Mouse (Mus musculus) sigmoid colon, adult 10 weeks (tissue): ENCODE data around the gene Tmem220. TPM values are rescaled to one million over a fixed set of nuclear protein-coding genes. Genes with fewer than 3 reads are reported as not detected.

Source experiments
- polyA plus RNA-seq: library from polyadenylated mRNA; stranded (reverse); fragments of 350-450 nt; fragmentation: Illumina TruSeq; extraction: RNeasy Lipid Tissue Mini Kit (QIAGEN cat#74804); gene quantifications from one replicate; pipeline ENCODE4 v1.2.3, GENCODE M21; 2014; ENCODE audit warnings: low read depth, low replicate concordance

The Tmem220 gene
- polyA plus RNA-seq, result 26.7 TPM

DNA sequence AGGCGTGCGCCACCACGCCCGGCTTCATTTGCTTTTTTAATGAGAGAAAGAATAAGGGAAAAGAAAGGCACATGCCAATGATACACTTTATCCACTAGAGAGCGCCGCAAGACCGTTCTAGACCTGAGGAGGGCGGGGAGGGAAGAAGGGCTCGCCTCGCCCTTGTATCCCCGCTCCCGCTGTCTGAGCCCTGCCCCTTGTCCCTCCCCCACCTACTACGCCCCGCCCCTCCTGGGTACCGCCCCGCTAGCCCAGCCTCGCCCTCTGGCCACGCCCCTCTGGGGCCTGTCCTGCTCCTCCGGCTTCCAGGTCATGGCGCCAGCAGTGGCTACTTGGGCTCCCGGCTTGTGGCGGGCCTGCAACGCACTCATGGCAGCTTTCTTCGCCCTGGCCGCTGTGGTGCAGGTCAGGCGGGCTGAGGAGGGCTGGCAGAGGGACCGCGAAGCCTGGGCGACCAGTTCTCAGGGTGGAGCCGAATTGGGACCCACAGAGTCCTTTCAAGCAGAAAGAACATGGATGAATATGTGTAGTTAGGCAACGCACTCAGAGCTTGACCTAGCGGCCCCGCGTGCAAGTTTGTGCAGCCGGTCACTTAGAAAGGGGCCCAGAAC is at the start of gene Tmem220:
Gene Tmem220, plus strand, starts transcription at position 288 of the 611 bp plus-strand sequence.

DNA sequence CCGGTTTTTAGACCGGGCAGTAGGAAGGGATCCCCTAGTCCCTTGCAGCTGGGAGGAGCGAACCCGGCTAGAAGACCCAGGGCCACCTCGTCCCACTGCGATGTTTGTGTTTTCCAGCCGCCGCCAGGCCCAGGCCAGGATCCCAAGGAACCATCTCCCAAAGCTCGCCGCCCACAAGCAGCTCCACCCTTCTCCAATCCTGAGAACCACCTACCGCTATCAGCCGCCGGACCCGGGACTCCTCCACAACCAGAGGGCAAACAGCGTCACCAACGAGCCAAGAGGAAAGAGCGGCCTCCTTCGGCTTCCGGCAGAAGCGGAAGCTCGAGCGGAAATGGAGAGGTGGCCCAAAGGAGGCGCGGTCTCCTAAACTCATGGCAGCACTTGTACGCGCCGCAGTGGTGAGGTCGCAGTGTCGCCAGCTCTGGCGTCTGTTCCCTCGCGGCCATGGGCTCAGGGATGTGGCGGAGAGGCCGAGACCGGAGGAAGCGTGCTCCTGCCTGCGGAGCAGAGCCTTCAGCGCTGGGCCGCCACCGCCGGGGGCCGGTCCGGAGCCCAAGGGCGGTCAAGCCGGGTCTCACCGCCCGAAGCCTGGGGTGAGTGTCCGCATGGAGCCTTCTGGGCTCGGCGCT is 27.5 kb downstream of the Tmem220 start, which contains the start of the genes Adprm and Sco1:
Gene Adprm, minus strand, starts transcription at position 274 of the 632 bp plus-strand sequence.
Gene Sco1, plus strand, starts transcription at position 350 of the 632 bp plus-strand sequence.

DNA sequence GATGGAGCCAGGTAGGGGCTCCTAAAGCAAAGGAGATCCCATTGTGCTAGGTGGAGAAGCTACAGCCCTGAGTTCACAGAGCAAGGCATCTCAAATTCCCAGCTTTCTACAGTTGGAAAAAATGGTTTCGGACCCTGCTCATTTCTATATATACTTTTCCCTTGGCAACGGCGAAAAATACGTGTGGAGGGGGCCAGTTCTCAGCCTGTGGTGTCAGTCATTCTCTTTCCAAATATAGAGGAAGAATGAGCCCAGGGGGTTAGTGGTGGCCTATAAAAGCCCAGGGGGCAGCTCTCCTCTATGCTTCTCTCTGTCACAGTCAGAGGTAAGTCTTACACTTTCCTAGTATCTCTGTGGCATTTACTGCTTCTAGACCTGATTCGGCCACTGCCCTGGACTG is 53.0 kb downstream of the Tmem220 start, which contains the start of gene Myh3:
Gene Myh3, plus strand, starts transcription at position 301 of the 400 bp plus-strand sequence.

Other genes with a start within 250 kb of the Tmem220 start
- 7.2 TPM for gene Pirt, start 113.2 kb upstream of the Tmem220 start, polyA plus RNA-seq
- gene Tmem238l, start 68.5 kb upstream of the Tmem220 start, polyA plus RNA-seq, result 69.4 TPM
- 79.4 TPM for gene Adprm, start 27.4 kb downstream of the Tmem220 start, polyA plus RNA-seq
- gene Sco1, start 27.5 kb downstream of the Tmem220 start, polyA plus RNA-seq, result 70.2 TPM
- not detected for gene Myh3, start 53.1 kb downstream of the Tmem220 start, polyA plus RNA-seq
- gene Myh2, start 145.9 kb downstream of the Tmem220 start, polyA plus RNA-seq, result 0.25 TPM
- not detected for gene Myh1, start 174.9 kb downstream of the Tmem220 start, polyA plus RNA-seq
- gene Myh4, start 212.9 kb downstream of the Tmem220 start, polyA plus RNA-seq, result not detected